Mouse (Mus musculus) thymus, postnatal 10 days (tissue): Measurements from ENCODE around the gene Noct.
A peak's percentile ranks its signal among the peaks of the same experiment; 100 is the strongest.
"Not testable (repeated sequence)": the region's sequence is repeated elsewhere in the genome, so short reads cannot be mapped to it uniquely, and the experiment has no call there.

ENCODE experiments used
- DNase-seq, 2 experiments: peaks; one replicate each; pipeline ENCODE4 v3.0.0; 2021; ENCODE audit warnings: low spot score in 2 of 2

Gene Noct

DNA sequence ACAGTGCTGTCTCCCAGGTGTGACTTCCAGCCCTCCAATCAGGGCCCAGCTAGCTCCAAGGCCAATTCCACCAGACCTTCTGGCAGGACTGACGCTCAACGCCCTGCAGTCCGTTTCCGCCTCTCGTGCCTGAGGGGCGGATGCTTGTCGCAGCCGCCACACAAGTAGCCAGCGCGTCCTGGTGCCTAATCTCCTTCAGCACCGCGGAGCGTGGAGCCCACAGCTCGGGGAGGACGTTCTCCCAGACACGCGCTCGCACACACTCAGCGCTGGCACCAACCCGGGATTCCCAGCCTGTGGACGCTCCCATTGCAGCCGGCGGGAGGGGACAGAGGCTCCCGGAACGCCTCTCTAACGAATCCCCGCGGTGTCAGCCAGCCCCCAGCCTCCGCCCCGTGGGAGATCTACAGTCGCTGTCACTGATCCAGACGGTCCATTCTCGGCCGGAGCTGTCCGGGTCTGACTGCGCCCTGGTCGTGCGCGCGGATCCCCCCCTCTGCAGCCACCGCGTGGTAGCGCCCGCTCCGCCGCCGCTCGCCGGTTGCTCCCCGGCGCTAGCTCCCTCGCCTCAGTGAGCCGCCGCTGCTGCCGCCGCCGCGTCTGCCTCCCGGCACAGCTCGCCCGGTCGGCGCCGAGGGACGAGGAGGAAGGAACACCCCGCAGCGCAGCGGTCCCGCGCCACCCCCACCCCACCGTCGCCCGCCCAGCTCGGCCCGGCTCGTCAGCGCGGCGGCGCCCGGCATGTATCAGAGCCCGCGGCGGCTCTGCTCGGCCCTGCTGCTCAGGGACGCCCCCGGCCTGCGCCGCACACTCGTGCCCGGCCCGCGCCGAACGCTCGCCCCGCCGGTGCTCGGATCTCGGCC is at the start of gene Noct:
Gene Noct, plus strand, starts transcription at position 85 of the 863 bp plus-strand sequence.
- peak; percentile 78 to 82 for DNase-seq

DNA sequence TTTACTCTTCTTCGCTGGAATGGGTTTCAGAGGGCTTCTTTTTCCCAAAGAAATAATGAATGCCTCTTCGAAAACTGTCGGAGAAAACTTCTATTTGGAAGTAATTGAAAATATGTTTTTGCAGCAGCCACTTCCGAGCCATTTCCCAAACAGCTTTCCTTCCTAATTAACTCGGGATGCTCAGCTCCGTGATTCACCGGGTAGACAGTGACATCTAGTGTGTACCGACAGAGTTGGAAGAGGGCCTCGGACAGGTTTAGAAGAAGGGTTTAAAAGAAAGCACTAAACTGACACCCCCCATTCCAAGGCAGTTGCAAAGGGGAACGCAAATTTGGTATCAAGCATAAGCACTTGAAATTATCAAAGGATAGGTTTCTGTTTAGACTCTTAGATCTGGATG is 46.1 kb upstream of the Noct start:
- DNase-seq, result no peak

DNA sequence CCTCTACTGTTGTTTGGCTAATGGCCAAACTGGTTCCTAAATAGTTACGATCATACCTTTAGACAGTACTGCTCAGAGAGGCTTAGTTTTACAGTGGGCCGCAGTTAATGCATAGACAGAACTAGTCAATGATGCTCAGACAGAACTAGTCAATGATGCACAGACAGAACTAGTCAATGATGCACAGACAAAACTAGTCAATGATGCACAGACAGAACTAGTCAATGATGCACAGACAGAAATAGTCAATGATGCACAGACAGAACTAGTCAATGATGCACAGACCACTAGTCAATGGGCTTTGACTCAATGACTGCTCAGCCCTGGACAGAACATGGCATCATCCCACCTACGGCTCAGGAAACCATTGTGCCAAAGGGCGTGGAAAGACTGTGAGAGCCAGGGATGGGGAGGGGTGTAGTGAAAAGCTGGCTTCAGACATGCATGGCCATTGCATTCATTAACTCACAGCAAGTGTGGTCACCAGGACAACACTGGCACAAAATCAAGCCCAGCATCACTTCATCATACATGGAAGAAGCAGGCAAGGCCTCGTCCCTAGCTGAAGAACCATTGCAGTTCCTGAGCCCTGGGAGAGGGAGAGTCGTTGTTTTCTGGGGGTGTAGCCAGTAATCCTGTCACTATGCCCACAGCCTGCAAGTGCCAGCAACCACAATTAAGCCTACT is 44.6 kb upstream of the Noct start:
- no peak for DNase-seq

DNA sequence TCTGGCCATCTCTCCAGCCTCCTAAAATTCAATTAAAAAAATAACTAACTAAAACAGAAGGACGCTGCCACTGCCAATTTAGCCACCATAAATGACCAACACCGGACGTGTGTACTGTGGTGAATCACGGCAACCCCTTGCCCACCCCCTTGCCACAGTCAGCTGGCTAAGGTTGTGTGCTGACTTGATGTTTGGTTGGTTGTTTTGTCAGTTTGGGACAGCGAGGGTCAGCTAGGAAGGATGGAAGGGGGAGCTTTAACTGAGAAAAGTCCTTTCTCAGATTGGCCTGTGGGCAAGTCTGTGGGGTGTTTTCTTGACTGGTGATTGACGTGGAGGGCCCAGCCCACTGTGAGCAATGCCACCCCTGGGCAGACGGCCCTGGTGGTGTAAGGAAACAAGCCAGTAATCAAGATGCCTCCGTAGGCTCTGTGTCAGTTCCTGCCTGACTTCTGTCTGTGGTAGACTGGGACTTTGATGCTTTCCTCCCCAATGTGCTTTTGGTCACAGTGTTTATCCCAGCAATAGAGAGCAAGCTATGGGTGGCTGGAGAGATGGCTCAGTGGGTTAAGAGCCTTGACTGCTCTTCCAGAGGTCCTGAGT is 43.8 kb upstream of the Noct start:
- DNase-seq, result no peak

DNA sequence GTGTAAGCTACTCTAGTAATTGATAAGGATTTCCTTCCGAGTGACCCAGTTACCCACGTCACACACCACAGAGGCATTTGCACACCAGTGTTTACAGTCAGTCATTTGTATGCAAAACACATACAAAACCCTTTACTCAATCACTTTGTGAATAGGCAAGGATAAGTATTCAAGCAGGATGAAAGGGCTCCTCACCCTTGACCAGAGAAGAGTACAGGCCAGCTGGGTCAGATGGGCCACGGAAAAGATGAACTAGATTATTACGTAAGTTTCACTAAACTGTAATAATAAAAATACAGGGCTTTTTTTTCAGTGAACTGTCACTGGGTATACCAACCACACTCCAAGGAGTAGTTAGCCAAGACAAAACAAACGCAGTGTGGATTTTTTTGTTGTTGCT is 41.8 kb upstream of the Noct start:
- DNase-seq, result no peak

DNA sequence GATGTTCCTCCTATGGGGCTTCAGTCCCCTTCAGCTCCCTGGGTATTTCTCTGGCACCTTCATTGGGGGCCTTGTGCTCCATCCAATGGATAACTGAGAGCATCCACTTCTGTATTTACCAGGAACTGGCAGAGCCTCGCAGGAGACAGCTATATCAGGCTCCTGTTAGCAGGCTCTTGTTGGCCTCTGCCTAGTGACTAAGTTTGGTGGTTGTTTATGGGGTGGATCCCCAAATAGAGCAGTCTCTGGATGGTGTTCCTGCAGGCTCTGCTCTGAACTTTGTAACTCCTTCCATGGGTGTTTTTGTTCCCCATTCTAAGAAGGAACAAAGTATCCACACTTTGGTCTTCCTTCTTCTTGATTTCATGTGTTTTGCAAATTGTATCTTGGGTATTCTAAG is 40.7 kb upstream of the Noct start:
- DNase-seq, result not testable (repeated sequence)

DNA sequence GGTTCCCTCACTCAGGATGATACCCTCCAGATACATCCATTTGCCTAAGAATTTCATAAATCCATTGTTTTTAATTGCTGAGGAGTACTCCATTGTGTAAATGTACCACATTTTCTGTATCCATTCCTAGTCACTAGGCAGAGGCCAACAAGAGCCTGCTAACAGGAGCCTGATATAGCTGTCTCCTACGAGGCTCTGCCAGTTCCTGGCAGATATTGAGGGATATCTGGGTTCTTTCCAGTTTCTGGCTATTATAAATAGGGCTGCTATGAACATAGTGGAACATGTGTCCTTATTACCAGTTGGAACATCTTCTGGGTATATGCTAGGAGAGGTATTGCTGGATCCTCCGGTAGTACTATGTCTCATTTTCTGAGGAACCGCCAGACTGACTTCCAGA is 40.3 kb upstream of the Noct start:
- DNase-seq, result not testable (repeated sequence)

DNA sequence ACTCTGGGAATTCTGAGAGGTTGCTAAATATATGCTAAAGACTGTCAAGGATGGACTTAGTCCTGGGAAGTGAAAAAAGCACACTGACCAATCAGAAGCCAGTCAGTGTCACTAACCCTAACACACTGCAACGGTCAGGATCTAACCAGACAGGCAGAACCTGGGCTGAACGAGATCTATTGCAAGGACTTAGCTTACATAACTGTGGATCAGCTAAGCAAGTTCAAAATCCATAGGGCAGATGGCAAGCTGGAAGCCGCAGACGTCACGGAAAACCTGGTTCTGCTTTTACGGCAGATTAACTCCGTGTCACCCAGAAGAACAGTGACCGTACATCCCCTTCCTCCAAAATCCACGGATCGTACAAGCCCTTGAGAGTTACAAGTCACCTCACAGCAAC is 39.5 kb upstream of the Noct start:
- no peak for DNase-seq

DNA sequence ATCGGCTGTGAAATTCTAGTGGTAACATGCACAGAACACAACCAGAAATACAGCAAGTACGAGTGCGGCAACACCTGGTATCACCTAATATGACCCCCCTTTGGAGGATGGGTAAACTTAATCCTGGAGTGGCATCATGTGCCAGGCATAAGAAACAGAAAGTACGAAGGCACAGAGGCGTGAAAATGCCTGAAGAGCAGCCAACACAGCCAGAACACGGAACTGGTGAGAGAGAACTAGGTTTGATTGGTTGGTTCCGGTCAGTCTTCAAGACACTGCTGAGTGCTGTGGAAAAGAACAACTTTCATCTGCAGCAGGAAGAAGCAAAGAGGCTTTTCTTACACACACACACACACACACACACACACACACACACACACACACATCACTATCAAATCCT is 38.8 kb upstream of the Noct start:
- no peak for DNase-seq

DNA sequence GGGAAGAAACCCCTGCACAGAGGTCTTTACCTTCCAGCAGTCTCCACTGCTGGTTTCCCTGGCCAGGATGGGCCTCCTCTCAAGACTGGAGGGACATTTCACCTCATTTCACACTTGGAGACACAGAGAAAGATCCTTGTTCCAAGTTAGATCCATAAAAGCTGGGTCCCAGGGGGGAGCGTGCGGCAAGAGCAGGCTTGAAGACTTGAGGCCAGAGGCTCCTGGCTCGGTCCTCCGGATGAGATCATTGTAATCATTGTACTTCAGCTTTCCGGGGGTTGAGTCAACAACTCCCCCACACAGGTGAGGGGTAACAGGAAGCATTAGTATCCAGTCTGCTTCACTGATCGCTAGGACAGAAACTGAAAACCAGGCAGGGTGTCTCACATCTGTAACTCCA is 30.2 kb upstream of the Noct start:
- DNase-seq, result no peak

DNA sequence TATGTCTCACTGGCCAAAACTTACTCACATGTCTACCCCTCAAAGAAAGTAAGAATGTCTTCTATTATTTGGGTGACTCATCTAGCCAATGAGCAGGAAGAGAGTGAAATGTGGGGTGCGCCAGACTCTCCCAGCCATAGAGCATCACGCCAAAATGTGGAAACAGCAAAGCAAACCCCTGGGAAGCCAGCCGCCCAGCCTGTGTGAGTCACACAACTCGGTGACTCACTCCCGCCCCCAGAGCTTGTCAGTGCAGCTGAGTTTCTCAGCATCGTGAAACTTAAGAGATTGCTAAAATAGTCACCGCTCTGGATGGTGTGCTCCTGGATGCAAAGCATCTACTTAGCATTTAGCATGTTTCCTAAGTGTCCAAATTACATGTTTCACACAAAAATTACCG is 28.9 kb upstream of the Noct start:
- no peak for DNase-seq

DNA sequence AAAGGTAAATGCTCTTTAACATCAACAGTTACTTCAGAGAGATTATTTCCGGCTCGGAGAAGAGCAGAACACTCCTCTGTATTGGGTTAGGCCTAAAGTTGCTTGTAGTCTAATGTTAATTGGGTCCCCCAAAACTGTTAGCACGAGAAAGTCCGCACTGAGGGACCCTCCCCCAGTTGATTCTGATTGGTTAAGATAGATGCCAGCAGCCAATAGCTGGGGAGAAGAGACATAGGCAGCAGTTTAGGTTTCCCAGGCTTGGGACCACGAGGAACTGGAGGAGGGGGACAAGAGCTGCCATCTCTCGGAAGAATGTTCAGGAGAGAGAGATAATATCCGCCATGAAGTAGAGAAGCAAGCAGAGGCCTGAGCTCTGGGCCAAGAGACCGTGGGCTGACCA is 28.5 kb upstream of the Noct start:
- no peak for DNase-seq

DNA sequence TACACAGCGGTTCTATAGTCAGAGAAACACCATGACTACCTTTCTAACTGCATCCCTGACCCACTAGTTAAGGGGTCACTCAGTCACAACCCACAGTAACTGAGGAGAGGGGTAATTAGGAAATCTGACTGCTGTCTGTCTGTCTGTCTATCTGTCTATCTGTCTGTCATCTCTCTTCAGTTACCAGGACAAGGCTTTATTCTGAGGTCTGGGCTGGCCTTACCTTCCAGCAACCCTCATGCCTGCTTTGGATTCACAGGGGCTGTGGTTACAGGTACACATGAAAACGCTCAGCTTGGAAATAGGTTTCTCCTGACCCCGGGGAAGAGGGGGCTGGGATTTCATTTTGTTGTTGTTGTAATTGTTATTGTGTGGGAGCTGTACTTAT is 27.5 kb upstream of the Noct start:
- no peak for DNase-seq

DNA sequence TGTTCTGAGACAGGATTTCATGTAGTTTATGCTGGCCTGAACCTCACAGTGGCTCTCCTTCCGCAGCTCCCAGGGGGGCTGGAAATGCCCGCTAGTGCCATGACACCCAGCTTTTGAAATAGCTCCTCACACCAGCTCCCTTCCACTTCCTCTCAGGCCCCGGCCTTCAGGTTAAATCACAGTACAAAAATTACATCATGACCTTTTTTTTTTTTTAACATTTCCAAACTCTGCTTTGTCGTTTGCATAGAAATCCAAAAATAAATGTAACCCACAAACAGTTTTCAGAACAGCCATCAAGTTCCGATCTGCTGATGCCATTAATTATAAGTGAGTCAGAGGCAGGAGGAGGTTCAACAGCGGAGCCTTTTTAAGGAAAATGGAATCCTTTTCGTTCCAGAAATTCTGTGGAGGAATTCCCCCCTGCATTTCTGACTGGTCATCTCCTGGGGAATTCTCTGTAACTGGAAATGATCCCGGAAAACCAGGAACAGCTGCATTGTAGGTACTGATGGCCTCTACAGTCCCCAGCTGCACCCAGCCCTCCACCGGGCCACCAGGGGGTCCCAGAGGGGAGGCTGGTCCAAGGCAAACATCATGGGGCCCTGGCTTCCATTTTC is 27.0 kb upstream of the Noct start:
- DNase-seq, result no peak

DNA sequence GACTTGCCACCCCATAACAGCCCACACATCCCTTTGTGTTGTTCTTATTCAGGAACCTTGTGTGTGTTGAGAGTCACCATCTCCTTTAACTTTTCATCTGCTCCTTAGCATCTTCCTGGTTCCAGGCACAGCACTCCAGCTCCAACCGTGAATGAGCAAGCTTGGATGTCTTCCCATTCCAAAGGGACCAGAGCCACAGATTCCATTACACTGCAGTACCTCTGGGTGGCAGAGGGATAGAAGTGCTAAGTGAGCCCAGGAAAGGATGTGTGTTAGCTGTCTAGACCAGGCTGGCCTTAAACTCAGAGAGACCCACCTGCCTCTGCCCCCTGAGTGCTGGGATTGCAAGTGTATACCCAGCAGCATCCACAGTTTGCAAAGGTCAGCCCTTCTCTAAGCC is 26.0 kb upstream of the Noct start:
- DNase-seq, result no peak

DNA sequence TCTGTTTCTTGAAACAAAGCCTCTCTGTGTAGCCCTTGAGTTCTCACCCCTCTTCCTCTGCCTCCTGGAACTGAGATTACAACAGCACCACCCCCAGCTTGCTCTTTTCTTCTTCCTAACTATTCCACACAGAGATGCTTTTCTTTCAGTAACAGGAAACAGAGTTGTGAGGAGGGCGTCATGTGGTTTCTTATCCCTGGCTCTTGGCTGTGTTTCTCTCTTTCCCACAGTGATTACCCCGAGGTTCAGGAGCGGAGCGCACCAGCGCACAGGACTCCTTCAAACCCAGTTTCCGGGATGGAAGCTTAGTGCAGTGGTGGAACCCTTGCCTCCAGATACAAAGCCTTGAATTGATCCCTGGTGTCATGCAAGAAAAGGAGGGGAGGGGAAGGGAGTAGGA is 25.1 kb upstream of the Noct start:
- no peak for DNase-seq

DNA sequence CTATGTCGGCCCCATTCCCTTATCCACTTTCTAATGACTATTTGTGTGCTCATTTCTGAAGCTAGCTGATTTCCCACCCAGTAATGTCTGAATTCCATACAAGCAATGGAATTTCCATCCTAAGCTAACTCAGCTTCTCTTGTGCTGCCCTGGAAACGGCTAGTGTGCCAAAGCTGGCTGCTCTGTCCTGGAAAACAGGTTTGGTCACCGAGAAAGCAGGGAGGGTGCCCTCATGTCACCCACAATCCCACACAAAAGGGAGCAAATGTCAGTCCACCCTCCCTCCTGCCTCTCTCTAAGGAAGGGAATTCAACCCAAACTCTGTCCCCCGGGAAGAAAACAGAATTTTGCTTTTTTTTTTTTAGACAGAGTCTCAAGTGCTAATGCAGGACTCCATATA is 23.9 kb upstream of the Noct start:
- DNase-seq, result no peak

DNA sequence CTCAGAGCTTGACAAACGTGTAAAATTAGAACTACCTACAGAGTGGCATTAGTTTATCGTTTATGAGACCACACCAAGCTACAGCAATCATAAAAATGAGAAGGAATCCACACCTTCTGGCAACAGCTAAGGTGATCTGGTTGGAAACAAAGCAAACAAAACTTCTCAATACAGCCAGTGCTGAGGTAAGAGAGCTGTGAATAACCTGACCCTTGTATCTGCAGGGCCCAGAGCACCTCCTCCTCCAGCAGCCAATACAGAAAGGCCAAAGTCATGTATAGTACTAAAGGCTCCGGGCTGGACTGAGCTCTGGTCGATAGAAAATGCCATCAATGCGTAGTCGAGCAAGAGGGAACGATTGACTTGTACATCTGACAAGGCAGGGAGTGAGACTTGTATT is 23.4 kb upstream of the Noct start:
- DNase-seq, result no peak

DNA sequence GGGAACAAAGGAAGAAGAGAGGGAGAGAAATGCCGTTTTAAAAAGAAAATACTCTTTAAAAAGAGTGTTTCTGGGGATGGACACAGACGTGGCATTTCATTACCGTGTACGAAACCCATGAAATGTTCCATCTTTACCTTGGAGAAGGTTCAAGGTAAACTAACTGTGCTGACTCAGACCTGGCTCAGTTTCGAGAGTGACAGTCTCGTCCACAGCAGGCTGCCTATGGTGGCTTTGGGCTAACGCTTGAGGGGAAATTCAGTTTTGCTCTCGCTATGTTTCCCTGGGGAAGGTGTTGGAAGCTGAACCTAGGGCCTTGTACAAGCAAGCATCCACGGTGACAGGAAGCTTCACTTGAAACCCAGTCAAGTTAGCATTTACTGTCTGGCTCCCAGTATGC is 22.3 kb upstream of the Noct start:
- no peak for DNase-seq

DNA sequence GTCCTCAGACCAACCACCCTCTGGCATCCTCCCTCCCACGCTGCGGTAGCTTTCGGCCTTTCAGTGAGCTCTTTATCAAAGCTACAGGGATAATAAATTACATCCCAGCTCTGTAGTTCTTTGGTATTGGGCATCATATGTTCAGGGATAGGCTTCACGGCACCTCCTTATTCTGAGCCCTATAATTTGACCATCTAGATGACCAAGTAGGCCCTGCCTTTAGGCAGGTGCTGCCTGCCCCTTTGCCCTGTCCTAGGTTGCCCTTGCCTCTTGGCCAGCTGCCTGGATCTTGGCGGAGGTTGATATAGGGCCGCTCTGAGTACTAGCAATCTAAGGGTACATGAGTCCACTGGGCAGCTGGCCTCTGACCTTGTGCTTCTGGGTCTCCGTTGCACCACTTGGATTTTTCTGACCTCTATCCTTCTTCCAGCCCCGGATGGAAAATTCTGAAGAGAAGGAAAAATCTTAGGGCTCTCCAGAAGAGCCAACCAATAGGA is 21.7 kb upstream of the Noct start:
- DNase-seq, result no peak

DNA sequence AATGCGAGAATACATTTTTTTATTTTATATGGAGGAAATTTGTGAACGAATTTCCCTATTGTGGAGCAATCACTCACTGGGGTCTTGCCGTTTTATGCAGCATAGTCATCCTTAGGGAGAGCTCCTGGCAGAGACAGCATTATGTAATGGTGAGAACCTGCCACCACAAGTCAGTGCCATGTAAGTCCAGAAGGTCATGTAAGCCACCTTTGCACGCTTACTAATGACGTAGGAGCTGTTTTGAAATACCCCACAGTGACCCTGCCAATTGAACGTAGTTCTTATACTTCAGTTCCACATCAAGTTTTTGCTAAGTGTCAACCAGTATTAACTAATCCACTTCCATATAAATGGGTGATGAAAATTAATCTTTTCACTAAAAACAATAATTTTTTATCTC is 20.3 kb upstream of the Noct start:
- DNase-seq, result no peak

DNA sequence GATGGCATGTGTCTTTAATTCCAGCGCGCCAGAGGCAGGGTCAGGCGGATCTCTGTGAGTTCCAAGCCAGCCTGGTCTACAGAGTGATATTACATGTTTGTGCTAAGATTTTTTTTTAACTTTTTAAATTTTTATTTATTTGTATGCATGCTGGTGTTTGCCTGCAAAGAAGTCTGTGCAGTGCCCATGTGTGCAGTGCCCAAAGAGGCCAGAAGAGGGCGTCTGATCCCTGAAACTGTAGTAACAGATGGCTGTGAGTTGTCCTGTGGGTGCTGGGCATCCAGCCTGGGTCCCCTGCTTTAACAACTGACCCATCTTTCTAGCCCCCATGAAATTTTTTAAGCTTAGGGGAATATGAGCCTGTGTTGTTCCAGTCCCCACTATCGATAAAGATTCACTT is 19.8 kb upstream of the Noct start:
- no peak for DNase-seq
